Mouse (Mus musculus) forebrain, embryonic 15.5 days (tissue): Measurements from ENCODE around the gene Cntrl. TPM values are rescaled to one million over a fixed set of nuclear protein-coding genes. Genes with fewer than 3 reads are reported as not detected.

Experiments
- polyA plus RNA-seq: library from polyadenylated mRNA; unstranded; fragments of >200 nt; fragmentation: Nextera tagmentation; extraction: Ambion mirVana; gene quantifications from 2 replicates; pipeline ENCODE4 v1.2.1, GENCODE M21; 2015

Cntrl gene
- polyA plus RNA-seq, 1 experiment from 2014 or later = 15.5 TPM

Other genes with a start within 250 kb of the Cntrl start
- 0.15 and 0.24 TPM in 2 replicates for gene Cutal, start 235.1 kb upstream of the Cntrl start, polyA plus RNA-seq
- gene Psmd5, start 234.5 kb upstream of the Cntrl start, polyA plus RNA-seq = 101 and 108 TPM in 2 replicates
- gene Phf19, start 195.5 kb upstream of the Cntrl start, polyA plus RNA-seq = 5.2 and 6.5 TPM in 2 replicates
- 0.46 and 1.6 TPM in 2 replicates for gene Traf1, start 147.7 kb upstream of the Cntrl start, polyA plus RNA-seq
- gene Hc, start 48.1 kb upstream of the Cntrl start, polyA plus RNA-seq = 0.46 and 0.73 TPM in 2 replicates
- gene AI182371, start 7.9 kb upstream of the Cntrl start, polyA plus RNA-seq = 0.32 and 0.39 TPM in 2 replicates
- 445 and 460 TPM in 2 replicates for gene Rab14, start 91.6 kb downstream of the Cntrl start, polyA plus RNA-seq
- 18.0 and 18.1 TPM in 2 replicates for gene Gsn, start 146.9 kb downstream of the Cntrl start, polyA plus RNA-seq
- 9.9 and 10.9 TPM in 2 replicates for gene Stom, start 227.5 kb downstream of the Cntrl start, polyA plus RNA-seq